Mouse (Mus musculus): ENCODE measurements around the gene Pik3r5. TPM values are rescaled to one million over a fixed set of nuclear protein-coding genes. Genes with fewer than 3 reads are reported as not detected.

Pik3r5 gene
- total RNA-seq (2022) = 1 to 10 TPM in 1 of 4 experiments, under 1 TPM in 3; 0.31 to 1.6 (median 0.70) TPM

DNA sequence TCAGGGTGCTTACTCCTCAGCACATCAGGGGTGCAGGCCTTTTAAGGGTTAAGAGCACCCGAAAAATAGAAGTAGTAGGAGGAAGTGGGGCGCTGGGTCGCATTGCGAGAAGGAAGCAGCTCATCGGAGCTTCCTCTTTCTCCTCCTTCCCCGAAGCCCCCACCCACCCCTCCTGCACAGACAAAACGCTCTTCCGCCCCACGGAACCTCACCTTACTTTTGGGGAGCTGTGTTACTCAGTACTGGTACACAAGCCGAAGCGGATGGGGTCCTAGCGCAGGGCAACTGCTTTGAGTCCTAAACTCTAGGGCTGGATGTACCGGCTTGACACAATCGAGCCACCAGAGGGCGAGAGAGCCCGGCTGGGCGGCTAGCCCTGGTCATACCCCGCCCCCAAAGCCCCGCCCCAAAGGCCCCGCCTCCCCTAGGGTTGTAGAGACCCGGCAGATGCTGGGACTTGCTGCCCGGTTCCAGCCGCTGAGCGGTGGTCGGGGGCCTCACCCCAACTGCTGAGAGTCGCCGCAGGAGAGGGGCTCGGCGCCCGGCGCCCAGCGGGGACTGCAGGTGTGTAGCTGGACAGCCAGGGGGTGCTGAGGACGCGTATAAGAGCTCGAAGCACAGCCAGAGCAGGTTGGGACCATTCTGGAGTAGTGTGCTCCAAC lies at the start of gene Pik3r5:
TSS of gene Pik3r5 (plus strand) at position 423 of the 662 bp plus-strand sequence.
- peak; percentile 71 for DNase-seq (ENCODE audit: low spot score)

DNA sequence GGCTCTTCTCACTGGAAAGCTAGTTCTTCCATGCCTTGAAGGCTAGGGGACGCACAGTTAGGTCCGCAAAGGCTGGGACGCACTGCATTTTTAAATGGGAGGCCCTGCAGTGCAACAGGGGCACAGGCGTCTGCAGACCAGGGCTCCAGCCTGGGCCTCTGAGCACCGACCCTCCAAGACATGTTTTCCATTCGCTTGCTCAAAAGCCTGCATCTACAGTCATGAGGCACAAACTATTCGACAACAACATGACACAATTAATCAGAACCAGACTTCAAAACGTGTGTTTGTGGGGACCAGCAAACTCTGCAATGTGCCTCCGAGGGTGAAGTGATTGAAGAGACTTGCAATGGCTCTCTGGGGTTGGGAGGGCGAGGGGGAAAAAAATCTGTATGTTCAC lies 48.4 kb upstream of the Pik3r5 start:
- no peak for DNase-seq (ENCODE audit: low spot score)

DNA sequence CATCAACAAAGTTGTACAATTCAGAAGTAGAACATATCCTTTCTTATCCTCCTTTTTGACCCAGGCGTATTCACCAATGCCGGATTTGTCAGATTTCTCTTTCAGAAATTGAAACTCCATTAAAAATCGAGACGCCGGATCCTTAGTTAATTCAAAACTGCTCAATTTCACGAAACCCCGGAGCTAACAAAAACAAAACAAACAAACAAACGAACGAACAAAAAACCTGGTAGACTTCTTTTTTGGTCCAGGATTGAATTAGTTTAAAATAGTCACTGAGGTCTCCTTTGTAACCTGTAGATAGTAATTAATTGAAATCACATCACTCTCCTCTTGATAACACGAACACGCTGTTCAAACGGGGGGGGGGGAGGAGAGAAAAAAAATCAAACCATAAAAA lies 47.8 kb upstream of the Pik3r5 start:
- no peak for DNase-seq (ENCODE audit: low spot score)

DNA sequence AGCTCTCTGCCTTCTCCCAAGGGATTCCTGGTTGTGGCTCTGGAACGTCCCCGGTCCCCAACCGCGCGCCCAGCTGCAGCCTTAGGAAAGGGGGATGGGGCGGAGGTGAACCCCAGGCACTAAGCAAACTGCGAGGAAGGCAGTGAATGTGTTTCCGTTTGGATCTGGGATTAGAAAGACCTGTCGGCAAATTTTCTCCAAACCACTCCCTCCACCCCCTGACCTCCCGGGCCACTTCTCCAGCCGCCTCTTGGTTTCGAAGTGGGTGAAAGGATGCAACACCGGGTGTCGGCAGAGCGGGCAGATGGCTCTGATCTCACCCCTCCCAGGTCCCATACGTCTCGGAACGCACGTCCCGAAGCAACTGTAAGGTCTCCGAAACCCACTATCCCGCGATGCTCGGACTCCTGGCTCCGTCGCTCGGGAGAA lies 47.3 kb upstream of the Pik3r5 start:
- DNase-seq (ENCODE audit: low spot score) = no peak

DNA sequence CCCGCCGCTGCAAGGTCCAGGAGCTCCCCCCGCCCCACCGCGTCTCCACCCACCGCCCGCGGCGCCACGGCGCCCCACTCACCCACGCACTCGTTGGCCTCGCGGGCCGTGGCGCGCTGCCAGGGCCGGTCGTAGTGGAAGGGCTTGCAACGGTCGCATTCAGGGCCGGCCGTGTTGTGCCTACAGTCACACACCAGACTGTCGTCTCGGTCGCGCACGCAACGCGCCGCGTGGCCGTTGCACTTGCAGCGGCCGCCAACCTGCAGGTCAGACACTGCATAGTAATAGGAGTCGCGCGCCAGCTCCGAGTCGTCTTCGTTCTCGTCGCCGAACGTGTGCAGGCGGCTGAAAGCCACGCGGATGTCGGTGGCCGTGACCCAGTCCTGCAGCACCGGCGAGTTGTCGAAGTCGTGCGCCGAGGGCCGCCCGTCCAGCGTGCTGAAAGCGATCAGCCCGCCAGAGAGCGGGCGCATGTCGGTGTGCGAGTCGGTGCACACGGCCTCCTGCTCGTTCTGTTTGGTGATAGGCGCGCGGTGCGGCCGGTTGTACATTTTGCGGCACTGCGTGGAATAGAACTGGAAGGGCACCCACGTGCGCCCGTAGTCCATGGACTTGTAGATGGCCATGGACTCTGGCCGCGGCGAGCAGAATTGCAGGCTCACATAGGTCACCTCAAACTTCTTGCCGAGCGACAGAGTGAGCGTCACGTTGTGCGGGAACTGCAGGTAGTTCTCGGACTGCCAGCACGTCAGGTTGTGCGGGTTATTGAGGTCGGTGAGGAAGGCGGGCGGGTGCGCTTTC lies 46.7 kb upstream of the Pik3r5 start:
- DNase-seq (ENCODE audit: low spot score) = no peak

DNA sequence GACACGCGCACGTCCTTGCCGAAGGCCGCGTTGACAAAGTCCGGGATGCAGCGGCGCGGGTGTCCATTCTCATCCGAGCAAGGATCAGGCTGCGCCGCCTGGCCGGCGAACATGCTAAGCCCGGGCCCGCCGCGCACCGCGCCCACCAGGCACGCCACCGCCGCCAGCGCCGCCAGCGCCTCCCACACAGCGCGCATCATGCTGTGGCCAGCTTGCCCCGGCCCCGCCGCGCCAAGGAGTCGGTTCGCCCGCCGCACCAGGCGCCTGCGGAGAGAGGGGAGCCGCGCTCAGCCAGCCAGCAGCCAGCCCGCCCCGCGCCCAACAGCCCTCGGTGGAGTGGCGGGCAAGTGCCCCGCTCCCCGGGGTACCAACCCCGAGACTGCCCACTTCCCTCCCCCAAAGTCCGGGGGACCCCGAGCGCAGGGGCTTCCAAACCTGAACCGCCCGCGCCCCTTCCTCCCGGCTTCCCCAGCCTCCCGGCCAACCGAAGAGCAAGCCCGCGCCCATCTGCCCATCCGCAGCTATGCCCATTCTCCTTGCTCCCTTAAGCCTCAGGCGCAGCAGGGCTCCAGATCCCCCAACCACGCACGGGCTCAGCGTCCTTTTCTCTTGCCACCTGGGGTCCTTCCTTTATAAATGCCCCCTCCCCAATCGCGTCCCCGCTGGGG lies 45.9 kb upstream of the Pik3r5 start:
- DNase-seq (ENCODE audit: low spot score) = no peak

DNA sequence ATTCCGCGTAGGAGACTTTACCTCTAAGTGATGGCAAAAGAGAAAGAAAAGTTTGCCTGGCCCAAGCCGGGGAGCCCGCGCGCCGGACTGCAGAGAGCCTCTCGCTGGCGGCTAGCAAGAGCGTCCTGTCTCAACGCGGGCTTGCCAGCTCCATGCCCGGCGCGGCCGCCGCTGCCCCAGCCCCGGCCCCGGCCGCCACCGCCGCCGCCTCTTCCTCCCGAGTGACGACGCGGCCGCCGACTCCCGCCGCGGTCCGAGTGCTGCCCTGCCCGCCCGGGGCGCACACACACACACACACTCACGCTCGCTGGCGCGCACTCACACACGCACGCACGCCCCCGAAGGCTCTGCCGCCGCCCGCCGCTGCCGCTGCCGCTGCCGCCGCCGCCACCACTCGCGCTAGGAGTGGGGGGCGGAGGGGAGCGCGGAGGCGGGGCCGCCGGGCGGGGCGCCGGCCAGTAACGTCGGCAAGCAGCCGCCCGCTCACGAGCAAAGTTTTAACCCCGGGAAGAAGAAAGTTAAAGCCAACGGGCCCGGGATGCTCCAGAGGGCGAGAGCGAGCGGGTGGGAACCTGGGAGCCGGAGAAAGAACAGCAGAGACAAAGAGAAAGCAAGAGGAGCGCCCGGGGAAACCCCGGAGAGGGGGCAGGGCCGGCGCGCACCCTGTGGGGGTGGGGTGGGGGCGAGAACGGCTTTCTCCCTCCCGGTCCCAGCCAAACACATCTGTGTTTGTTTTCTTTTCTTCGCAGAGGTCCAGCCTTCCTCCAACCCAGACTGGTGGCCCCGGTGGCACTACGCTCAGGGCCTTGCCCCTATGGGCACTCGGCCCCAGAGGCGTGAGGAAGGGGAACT lies 45.1 kb upstream of the Pik3r5 start:
- DNase-seq (ENCODE audit: low spot score) = peak; percentile 64

DNA sequence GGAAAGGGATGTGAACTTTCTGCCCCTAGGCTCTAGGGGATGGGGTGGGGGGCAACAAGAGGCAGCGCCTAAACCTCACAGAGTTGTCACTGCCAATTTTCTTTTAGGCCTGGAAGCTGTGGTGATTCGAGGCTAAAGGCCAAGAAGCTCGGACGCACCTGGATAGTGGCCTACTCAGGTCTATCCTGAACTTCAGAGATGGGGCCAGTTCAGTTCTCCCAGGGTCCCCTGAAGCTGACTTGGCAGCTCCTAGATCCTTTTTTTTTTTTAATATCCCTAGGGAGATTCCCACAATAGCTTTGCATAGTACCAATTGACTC lies 44.5 kb upstream of the Pik3r5 start:
- DNase-seq (ENCODE audit: low spot score) = no peak

DNA sequence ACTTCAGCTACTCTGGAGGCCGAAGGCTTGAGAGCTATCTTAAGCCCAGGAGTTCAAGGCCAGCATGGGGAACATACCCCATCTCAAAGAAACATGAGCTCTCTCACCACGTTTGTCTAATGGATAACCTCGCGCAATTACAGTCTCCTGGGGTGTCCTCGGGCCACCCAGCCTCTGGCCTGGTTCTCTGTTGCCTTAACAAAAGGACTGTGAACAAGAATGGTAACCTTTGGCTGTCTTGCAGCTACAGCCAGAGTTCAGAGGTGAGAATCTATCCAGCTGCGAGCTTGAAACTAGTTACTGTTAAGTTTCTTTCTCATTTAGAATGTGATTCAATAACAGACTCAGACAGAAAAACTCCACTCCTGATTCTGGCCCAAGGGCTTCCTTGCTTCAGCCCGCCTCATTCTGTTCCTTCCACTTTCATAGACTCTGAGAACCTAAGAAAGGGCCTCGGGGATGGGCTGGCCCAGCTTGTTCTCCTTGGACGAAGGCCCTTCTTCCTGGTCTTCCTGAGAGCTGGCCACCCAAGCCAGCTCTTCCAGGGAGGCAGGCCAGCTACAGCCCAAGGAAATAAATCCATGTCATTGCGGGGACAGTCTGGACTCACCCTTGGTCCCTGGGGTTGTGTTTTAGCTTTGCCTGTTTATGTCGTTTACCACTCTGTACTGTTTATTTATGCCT lies 43.8 kb upstream of the Pik3r5 start:
- DNase-seq (ENCODE audit: low spot score) = no peak

DNA sequence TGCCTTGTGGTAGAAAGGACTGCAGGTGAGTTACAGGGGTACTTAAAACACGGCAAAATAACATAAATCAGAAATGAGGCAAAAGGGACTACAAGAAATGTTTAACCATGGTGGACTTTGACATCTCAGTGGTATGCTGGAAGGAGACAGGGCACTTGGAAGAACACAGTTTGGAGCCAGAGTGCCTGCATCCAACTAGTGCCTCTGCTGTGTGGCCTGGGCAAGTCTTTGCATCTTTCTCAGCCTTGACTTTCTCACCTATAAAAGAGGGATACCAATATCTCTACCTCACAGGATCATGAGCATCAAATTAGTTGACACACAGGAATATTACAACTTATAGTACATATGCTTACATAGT lies 43.3 kb upstream of the Pik3r5 start:
- no peak for DNase-seq (ENCODE audit: low spot score)

DNA sequence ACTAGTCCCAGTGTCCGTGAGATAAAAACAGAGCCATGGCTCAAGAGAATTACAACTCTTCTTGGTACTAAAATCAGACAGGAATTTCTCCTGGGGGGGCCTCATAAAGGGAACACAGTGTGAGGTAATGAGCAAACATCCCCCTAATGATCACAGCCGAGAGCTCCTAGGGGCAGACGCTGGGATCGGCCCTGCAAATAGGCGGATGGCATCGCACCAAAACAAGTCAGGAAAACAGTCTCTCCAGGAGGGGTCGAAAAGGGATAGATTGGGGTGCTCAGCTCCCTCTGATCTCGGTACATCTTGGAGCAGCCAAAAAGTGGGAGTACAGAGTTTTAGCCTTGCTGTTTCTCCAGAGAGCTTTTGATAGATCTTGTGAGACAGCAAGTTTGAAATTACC lies 42.3 kb upstream of the Pik3r5 start:
- no peak for DNase-seq (ENCODE audit: low spot score)

DNA sequence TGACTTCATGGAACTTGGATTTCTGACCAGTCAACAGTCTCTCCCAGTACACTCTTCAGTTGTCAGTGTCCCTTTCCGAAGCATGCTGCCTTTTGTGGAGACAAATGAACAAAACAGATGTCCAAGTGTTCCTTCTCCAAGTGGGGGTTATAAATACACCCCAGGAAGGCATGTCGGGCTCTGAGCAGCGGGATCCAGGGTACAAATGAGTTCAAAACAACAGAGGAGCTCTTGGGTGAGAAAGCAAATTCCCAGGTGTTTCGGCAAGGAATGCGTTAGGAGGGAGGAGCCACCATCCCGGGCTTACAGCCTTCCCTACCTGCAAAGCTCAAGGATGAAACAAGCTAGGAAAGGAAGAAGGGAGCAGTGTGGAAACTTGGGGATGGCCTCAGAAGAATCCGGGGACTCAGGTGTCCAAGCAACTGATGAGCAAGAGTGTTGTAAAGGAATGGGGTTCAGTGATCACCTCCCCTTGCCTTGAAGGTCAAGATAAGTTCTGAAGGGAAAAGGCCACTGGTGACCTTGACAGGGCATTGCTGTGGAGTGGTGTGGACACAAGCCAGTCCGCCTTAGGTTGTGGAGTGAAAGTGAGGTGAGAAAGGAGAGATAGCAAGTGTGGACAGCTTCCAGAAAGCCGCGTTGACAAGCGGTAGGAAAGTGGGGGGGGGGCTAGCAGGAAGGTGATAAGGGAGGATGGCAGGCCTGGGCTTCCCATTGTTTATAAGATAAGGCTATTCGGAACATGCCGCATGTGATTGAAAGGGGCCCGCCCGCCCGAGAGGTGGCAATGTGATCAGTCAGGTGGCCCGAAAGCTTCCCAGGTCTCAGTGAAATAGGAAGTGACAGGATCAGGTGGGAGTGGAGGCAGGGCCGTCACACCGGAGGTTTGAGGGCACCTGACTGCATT lies 41.3 kb upstream of the Pik3r5 start:
- peak; percentile 42 for DNase-seq (ENCODE audit: low spot score)

DNA sequence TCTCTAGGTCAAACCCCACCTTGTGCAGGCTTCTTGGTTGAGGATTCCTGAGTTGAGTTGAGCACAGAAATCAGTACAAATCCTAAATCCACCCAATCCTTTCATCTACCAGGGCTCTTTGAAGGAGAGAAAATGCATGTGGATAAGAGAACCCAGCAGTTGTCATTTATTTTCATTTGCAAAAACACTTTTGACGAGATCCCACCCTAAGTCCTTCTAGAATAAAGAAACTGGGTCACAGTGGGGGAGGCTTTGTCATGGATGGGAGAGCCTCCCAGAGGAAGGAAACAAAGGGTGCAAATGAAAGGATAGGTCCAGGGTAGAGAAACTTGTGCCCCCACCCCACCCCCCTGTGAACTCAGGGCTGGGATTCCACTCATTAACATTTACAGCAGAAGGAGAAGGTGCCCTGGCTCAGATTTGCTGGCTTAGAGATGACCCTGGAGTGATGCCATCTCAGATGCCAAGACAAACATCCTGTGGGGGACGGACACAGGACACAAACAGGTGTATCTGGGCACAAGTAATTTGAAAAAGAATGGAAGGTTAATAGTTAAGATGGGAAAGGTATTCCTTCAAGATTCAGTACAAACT lies 37.9 kb upstream of the Pik3r5 start:
- DNase-seq (ENCODE audit: low spot score) = no peak

DNA sequence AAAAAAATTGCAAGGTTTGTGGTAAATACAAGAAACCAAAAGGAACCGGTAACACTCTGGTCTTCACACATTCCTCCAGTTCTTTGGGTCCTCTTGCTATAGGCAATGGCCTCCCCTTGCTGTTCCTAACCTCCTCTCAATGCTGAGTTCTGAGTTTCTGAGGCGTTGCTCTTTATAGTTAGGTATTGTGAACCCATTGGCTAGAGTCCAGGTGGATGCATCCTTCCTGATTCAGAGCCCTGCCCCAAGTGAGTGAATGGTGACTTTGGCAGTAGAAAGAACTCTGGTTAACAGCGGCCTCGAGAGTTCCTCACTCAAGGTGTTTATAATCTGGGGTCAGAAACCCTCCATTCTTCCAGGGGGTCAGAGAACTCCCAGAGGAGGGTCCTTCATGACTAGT lies 37.2 kb upstream of the Pik3r5 start:
- DNase-seq (ENCODE audit: low spot score) = no peak

DNA sequence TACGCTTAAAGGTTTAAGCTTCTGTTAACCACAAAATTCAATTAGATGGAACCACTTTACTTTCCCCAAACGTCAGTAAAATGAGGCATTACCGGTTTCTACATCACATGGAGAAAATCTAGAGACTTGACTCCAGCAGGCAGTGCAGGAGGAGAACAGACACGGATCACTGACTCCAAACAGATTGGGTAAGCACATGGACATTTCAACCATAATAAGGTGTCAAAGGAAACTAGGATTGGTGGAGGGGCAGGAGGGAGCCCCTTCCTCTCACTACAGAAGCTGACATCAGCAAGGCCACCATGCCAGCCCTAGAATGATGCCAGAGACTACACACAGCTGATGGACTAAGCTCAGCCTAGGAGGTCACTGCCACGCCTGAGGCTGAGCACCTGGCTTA lies 36.4 kb upstream of the Pik3r5 start:
- DNase-seq (ENCODE audit: low spot score) = no peak

DNA sequence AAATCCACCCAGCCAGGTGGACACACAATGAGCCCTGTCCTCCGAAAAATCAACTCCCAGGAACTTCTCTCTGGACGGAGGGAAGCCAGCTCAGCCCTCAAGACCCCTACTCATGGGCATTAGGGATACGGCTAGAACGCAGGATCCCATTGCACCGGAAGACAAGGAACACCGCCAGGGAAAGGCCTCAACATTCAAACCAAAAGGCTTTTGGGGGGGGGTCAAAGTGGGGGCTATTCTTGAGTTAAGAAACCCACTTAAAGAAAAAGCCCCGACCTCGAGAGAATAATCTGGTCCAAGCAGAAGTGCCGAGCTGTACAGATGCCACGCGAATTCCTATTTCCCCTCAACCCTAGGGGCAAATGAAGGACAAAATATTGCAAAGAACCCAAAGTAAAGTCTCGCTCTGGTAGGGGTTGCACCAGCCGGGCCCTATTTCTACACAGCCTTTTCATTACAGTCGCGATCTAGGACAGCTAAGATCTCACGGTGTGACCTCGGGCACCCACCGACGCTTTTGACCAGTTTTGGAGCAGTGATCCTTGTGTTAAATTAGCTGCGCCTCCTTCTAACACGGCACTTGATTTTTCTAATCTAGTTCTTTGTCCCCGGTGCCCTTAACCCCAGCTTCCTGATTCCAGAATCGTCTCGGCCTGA lies 32.9 kb upstream of the Pik3r5 start:
- no peak for DNase-seq (ENCODE audit: low spot score)

DNA sequence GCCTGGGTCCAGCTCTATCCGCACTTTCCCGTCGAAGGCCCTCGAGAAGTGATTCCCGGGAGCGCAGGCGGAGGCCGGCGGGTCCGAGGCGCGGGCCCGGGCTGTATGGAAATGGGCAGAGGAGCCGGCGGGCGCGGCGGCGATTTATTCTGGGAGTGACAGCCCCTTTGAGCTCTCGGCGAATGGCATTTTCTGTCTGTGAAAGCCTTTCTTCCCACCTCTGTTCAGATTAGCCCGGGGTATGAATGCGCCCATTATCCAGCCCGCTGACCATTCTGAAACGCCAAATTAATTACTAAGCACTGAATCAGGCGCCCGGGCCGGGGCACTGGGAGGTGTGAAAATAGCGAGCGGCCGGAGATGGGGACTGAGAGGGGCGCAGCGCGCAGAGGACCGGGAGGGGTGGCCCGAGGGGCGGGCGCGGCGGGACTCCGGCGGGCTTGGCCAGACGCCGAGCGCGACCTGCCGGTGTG lies 32.3 kb upstream of the Pik3r5 start:
- no peak for DNase-seq (ENCODE audit: low spot score)

DNA sequence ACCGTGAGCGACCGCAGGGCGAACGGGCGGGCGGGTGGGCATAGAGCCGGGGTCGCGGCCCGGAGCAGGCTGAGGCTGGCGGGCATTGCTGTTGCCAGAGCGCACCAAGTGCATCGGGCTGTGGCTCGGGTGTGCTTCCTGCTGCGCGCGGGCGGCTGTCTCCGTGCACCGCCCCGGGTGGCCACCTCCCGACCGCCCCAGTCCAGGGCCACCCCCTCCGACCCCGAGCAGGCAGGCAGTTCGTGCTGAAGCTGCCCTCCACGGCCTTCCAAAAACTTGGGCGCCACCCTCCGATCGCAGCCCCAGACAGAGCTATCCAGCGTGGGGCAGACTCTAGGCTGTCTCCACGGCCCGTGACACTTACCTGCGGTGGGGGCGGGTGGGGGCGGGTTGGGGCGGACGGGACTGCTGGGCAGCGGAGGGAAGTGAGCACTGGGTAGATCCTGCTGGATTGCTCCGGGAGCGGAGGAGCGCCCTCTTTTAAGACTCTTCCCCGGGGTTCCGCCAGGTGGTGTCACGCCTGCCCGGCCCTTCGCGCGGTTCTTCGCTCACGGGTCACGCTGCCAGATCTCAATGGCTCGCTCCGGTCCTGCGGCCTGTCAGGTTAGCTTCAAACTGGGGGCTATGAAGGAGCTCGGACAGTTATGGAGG lies 31.8 kb upstream of the Pik3r5 start:
- no peak for DNase-seq (ENCODE audit: low spot score)

DNA sequence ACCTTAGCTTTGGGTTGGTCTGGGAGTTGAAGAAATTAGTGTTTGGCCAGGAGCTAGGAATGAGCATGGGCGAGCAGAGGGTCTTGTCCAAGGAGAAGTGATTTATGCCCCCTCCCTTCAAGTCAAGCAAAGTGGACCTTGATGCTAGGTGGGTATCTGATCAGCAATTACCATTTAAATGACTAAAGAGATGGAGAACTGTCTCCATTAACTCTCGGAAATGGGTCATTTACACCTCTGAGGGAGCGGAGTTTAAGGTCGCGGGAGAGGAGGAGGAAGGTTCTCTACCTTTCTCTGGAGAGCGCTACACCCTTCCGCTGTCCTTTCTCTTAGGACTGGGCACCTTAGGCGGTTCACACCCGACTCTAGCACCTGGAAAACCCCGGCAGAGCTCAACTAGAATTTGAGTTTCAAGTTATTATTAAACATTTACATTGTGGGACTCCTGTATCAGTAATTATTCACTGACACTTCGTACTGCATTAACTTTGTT lies 31.1 kb upstream of the Pik3r5 start, which contains the start of gene Ntn1:
TSS of gene Ntn1 (minus strand) at position 97 of the 493 bp plus-strand sequence.
- no peak for DNase-seq (ENCODE audit: low spot score)
